Mouse (Mus musculus) stomach, embryonic 15.5 days (tissue): ENCODE data around the gene DXBay18. TPM values are rescaled to one million over a fixed set of nuclear protein-coding genes. Genes with fewer than 3 reads are reported as not detected.
"Not testable (repeated sequence)": the region's sequence is repeated elsewhere in the genome, so short reads cannot be mapped to it uniquely, and the experiment has no call there.

Experiments used
- ATAC-seq: fragments of 200-750 bp; cut with Nextera tagmentation; 2 replicates; pipeline ENCODE4 v1.8.0; 2017; ENCODE audit warnings: low read depth, moderate number of reproducible peaks, moderate TSS enrichment; ENCODE audit not compliant: insufficient read depth, low FRiP score
- H3K27ac ChIP-seq: fragments of 300-500 bp; sonication (generic); 2 replicates; pipeline ENCODE4 v1.5.1; 2015; ENCODE audit warnings: mild to moderate bottlenecking, inconsistent platforms
- H3K27me3 ChIP-seq: fragments of 300-500 bp; sonication (generic); replicated peaks from 2 replicates; pipeline ENCODE4 v1.6.1; 2015; ENCODE audit warnings: inconsistent platforms
- H3K36me3 ChIP-seq: fragments of 300-500 bp; sonication (generic); 2 replicates; pipeline ENCODE4 v1.6.1; 2015; ENCODE audit warnings: inconsistent platforms
- H3K4me1 ChIP-seq: fragments of 300-500 bp; sonication (generic); 2 replicates; pipeline ENCODE4 v1.6.1; 2015; ENCODE audit warnings: inconsistent platforms
- H3K4me2 ChIP-seq: fragments of 300-500 bp; sonication (generic); 2 replicates; pipeline ENCODE4 v1.6.1; 2015; ENCODE audit warnings: mild to moderate bottlenecking, inconsistent platforms
- H3K4me3 ChIP-seq: fragments of 300-500 bp; sonication (generic); replicated peaks from 2 replicates; pipeline ENCODE4 v1.5.1; 2015; ENCODE audit warnings: inconsistent platforms
- H3K9ac ChIP-seq: fragments of 300-500 bp; sonication (generic); 2 replicates; pipeline ENCODE4 v1.6.1; 2015; ENCODE audit warnings: inconsistent platforms
- H3K9me3 ChIP-seq: fragments of 300-500 bp; sonication (generic); 2 replicates; pipeline ENCODE4 v1.6.1; 2016; ENCODE audit warnings: inconsistent platforms
- WGBS: fragments of 180-500 bp; shearing (Covaris S2); methylation state at CpG from one replicate; pipeline ENCODE4 v1.1.7; 2015; 5-methylcytosine and 5-hydroxymethylcytosine counted together
- polyA plus RNA-seq: library from polyadenylated mRNA; unstranded; fragments of >200 nt; fragmentation: Nextera tagmentation; extraction: Ambion mirVana; gene quantifications from 2 replicates; pipeline ENCODE4 v1.2.1, GENCODE M21; 2015

DXBay18 gene
- polyA plus RNA-seq = 0.12 TPM in 1 of 2 replicates, not detected in the other

DNA sequence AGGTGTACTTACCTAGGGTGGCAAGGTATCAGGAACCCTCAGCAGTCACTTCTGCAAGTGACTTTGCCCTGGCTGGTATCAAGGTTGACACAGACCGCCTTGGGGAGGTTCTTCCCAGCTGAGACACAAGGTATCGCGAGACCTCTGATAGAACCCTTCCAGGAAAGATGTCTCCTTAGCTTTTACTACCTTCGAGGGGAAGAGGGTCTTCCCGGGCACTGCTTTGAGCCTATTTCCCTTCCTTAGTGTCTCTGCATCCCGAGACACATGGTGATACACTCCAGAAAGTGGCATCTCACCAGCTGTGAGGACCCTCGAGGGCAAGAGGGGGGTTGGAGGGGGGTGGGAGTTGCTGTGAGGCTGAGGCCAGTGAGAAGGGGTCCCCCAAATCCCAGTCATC lies at the start of gene DXBay18:
Gene DXBay18 (minus strand): TSS at position 101 of the 400 bp plus-strand sequence.
- WGBS = no CpG with 5 or more reads among the region's 7 CpGs
- H3K9me3 ChIP-seq, H3K4me2 ChIP-seq, H3K4me1 ChIP-seq, H3K27ac ChIP-seq, H3K4me3 ChIP-seq, H3K36me3 ChIP-seq, ATAC-seq, H3K9ac ChIP-seq, H3K27me3 ChIP-seq: not testable (repeated sequence)

DNA sequence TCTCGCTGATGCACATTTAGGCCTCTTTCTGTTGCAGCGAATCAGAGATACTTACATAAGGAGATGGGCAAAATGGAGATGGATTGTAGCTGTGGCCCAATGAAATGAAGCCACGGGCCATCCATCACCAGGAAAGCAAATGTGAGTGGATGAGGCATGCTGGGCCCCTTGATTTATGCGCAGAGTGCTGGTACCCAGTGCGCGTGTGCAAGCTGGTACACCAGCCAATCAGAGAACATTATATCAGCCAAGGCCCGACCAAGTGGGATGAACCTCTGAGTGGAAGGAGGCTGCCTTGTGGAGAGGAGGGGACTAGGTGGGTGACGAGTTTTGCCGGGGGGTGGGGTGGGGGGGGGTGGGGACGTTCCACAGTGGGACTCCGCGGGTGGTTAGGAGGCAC lies 42.7 kb upstream of the DXBay18 start, which contains the start of gene Xlr3b:
Gene Xlr3b (plus strand): TSS at position 274 of the 400 bp plus-strand sequence.
- H3K4me3 ChIP-seq, H3K4me1 ChIP-seq, H3K4me2 ChIP-seq, H3K9me3 ChIP-seq, H3K36me3 ChIP-seq, H3K27me3 ChIP-seq, H3K9ac ChIP-seq, H3K27ac ChIP-seq, ATAC-seq: not testable (repeated sequence)
- 76% methylated on average over 12 of the region's 12 CpGs for WGBS

DNA sequence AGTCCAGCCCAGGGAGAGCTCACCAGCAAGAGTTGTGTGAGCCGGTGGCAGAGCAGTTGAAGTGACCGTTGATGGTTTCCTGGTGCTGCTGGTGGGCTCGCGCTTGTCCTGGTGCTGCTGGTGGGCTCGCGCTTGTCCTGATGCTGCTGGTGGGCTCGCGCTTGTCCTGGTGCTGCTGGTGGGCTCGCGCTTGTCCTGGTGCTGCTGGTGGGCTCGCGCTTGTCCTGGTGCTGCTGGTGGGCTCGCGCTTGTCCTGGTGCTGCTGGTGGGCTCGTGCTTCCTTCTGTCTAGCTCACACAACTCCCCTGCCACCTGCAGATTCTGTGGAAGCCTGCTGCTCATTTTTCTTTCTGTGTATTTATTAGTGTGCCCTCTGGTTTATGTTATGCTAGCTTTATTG lies 27.6 kb upstream of the DXBay18 start, which contains the start of gene Spin2d:
Gene Spin2d (minus strand): TSS at position 101 of the 400 bp plus-strand sequence.
- H3K27me3 ChIP-seq, H3K27ac ChIP-seq, H3K9me3 ChIP-seq, H3K4me2 ChIP-seq, H3K4me3 ChIP-seq, H3K4me1 ChIP-seq, H3K9ac ChIP-seq, ATAC-seq, H3K36me3 ChIP-seq: not testable (repeated sequence)
- WGBS = 78% methylated on average over 6 of the region's 15 CpGs

DNA sequence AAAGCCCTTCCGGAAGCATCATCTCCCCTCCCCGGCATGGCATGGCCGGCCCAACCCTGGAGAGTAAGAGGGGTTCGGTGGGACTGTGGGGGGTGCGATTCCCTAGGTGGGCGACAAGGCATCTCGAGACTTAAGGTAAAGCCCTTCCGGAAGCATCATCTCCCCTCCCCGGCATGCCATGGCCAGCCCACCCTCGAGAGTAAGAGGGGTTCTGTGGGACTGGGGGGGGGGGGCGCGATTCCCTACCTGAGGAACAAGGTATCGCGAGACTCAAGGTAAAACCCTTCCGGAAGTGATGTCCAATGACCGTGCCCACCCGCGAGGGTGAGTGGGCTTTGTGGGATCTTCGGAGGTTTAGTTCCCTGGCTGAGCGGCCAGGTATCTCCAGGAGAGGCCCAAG lies 754 bp downstream of the DXBay18 start, which contains the start of gene Xlr5b:
Gene Xlr5b (plus strand): TSS at position 301 of the 400 bp plus-strand sequence.
- not testable (repeated sequence) for H3K9ac ChIP-seq, ATAC-seq, H3K36me3 ChIP-seq, H3K27ac ChIP-seq, H3K4me2 ChIP-seq, H3K4me1 ChIP-seq, H3K9me3 ChIP-seq, H3K27me3 ChIP-seq, H3K4me3 ChIP-seq
- no CpG with 5 or more reads among the region's 20 CpGs for WGBS

DNA sequence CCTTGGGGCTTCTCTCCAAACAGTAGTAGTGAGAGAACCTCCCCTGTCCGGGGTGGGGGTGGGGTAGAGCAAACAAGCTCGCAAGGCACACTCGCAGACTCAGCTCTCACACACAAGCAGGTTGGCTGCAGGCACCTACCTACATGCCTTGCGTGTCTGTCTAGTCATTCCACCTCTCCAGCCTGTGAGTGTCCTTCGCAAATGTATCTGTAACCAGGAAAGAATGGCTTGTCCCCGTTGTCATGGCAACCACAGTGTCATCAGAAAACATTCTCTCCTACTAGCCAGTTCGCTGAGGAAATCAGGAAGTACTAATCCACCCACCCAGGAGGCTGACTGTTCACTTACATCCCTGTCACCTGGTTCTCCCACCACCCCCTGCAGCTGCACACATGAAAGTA lies 6.0 kb downstream of the DXBay18 start:
- H3K9ac ChIP-seq, H3K27me3 ChIP-seq, H3K4me2 ChIP-seq, H3K9me3 ChIP-seq, H3K27ac ChIP-seq, H3K4me3 ChIP-seq, H3K36me3 ChIP-seq, ATAC-seq, H3K4me1 ChIP-seq: not testable (repeated sequence)
- WGBS = no CpG with 5 or more reads among the region's 7 CpGs

DNA sequence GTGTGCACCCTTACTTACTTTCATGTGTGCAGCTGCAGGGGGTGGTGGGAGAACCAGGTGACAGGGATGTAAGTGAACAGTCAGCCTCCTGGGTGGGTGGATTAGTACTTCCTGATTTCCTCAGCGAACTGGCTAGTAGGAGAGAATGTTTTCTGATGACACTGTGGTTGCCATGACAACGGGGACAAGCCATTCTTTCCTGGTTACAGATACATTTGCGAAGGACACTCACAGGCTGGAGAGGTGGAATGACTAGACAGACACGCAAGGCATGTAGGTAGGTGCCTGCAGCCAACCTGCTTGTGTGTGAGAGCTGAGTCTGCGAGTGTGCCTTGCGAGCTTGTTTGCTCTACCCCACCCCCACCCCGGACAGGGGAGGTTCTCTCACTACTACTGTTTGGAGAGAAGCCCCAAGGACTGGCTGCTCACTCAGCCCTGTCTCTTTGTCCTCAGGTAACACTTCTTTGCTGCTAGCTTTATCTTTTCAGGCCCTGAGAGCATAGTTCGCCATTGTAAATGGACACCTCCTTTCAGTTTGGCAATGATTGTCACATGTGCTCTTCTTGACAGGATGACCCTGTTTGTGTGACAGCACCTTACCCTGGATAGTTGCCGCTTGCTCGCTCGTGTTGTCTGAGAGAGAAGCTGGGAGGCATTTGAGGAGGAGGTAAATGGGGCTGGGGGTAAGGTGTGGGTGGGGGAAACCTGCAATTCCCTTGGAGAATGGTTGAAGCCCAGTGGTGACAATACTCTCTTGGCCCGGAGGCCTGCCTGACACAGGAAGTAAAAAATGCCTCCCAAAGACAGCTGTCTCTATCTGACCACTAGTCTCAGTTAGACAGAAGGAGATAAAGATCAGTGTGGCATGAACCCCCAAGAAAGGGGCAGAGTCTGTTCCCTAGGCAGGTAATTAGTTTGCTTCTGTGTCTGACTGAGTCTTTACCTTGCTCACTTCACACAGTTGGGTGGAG lies 26.1 kb downstream of the DXBay18 start:
- not testable (repeated sequence) for H3K27me3 ChIP-seq, H3K9ac ChIP-seq, H3K4me1 ChIP-seq, H3K9me3 ChIP-seq, H3K27ac ChIP-seq, ATAC-seq, H3K4me3 ChIP-seq, H3K36me3 ChIP-seq, H3K4me2 ChIP-seq
- WGBS = no CpG with 5 or more reads among the region's 12 CpGs

DNA sequence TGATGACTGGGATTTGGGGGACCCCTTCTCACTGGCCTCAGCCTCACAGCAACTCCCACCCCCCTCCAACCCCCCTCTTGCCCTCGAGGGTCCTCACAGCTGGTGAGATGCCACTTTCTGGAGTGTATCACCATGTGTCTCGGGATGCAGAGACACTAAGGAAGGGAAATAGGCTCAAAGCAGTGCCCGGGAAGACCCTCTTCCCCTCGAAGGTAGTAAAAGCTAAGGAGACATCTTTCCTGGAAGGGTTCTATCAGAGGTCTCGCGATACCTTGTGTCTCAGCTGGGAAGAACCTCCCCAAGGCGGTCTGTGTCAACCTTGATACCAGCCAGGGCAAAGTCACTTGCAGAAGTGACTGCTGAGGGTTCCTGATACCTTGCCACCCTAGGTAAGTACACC lies 32.5 kb downstream of the DXBay18 start, which contains the start of gene Gm14685:
Gene Gm14685 (plus strand): TSS at position 301 of the 400 bp plus-strand sequence.
- no CpG with 5 or more reads among the region's 7 CpGs for WGBS

DNA sequence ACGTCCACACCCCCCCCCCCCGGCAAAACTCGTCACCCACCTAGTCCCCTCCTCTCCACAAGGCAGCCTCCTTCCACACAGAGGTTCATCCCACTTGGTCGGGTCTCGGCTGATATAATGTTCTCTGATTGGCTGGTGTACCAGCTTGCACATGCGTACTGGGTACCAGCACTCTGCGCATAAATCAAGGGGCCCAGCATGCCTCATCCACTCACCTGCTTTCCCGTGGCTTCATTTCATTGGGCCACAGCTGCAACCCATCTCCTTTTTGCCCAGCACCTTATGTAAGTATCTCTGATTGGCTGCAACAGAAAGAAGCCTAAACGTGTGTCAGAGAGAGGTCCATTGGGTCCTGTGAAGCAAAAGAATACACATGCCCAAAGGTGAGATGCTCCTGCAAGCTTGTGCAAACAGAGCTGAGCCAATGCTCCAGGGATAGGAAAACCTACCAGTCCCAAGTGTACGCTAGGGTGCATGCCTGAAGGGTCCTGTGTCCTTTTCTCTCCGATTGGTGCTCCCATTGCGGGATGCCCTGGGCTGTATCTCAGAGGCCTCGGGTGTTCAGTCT lies 52.2 kb downstream of the DXBay18 start, which contains the start of gene Xlr3a:
Gene Xlr3a (minus strand): TSS at position 155 of the 568 bp plus-strand sequence.
- 68% methylated on average over 13 of the region's 13 CpGs for WGBS
- H3K4me1 ChIP-seq, H3K27ac ChIP-seq, H3K4me2 ChIP-seq, H3K36me3 ChIP-seq, ATAC-seq, H3K9me3 ChIP-seq, H3K4me3 ChIP-seq, H3K27me3 ChIP-seq, H3K9ac ChIP-seq: not testable (repeated sequence)

More for the DNA sequence above, 32.5 kb downstream of the DXBay18 start, which contains the start of gene Gm14685:
- H3K27me3 ChIP-seq, H3K27ac ChIP-seq, H3K4me1 ChIP-seq, H3K9ac ChIP-seq, H3K36me3 ChIP-seq, ATAC-seq, H3K4me2 ChIP-seq, H3K4me3 ChIP-seq, H3K9me3 ChIP-seq: not testable (repeated sequence)

Other genes starting within 250 kb of the DXBay18 start
- 64.8 and 75.0 TPM in 2 replicates for gene Cetn2, start 231.0 kb downstream of the DXBay18 start, polyA plus RNA-seq
- gene Nsdhl, start 230.9 kb downstream of the DXBay18 start, polyA plus RNA-seq = 29.6 and 32.1 TPM in 2 replicates
- gene Zfp185, start 162.1 kb downstream of the DXBay18 start, polyA plus RNA-seq = 11.1 and 13.8 TPM in 2 replicates
- gene Pnma5, start 112.3 kb downstream of the DXBay18 start, polyA plus RNA-seq = 0.14 and 0.17 TPM in 2 replicates
- gene Pnma3, start 84.7 kb downstream of the DXBay18 start, polyA plus RNA-seq = 0.13 and 0.21 TPM in 2 replicates
- gene Xlr4a, start 67.0 kb downstream of the DXBay18 start, polyA plus RNA-seq = 1.9 and 2.1 TPM in 2 replicates
- gene Xlr3a, start 52.4 kb downstream of the DXBay18 start, polyA plus RNA-seq = 5.8 and 9.2 TPM in 2 replicates
- 0.04 and 0.15 TPM in 2 replicates for gene Gm14685, start 32.4 kb downstream of the DXBay18 start, polyA plus RNA-seq
- gene Xlr5b, start 654 bp downstream of the DXBay18 start, polyA plus RNA-seq = 0.15 TPM in 1 of 2 replicates, not detected in the other
- not detected in 2 replicates for gene Spin2d, start 27.5 kb upstream of the DXBay18 start, polyA plus RNA-seq
- gene Xlr3b, start 42.8 kb upstream of the DXBay18 start, polyA plus RNA-seq = 12.4 and 13.5 TPM in 2 replicates
- gene Xlr4b, start 64.9 kb upstream of the DXBay18 start, polyA plus RNA-seq = 1.1 and 1.6 TPM in 2 replicates
- 16.8 and 17.5 TPM in 2 replicates for gene F8a, start 78.8 kb upstream of the DXBay18 start, polyA plus RNA-seq
- 0.30 and 0.81 TPM in 2 replicates for gene Xlr4c, start 93.7 kb upstream of the DXBay18 start, polyA plus RNA-seq
- gene Xlr3c, start 115.9 kb upstream of the DXBay18 start, polyA plus RNA-seq = not detected in 2 replicates
- not detected in 2 replicates for gene Xlr5a, start 143.5 kb upstream of the DXBay18 start, polyA plus RNA-seq
- not detected in 2 replicates for gene Xlr5c, start 143.5 kb upstream of the DXBay18 start, polyA plus RNA-seq
- not detected in 2 replicates for gene Gm45015, start 187.4 kb upstream of the DXBay18 start, polyA plus RNA-seq
- 11.2 and 11.8 TPM in 2 replicates for gene Zfp275, start 193.2 kb upstream of the DXBay18 start, polyA plus RNA-seq
- gene Gm18336, start 249.3 kb upstream of the DXBay18 start, polyA plus RNA-seq = not detected in 2 replicates